Mouse (Mus musculus) WW6 (cell line): ENCODE results near the gene Acaa1b.

Experiments
- DNase-seq: peaks from one replicate; pipeline ENCODE4 v3.0.0-alpha.2; 2013; ENCODE audit warnings: low read depth, low spot score

The Acaa1b gene

DNA sequence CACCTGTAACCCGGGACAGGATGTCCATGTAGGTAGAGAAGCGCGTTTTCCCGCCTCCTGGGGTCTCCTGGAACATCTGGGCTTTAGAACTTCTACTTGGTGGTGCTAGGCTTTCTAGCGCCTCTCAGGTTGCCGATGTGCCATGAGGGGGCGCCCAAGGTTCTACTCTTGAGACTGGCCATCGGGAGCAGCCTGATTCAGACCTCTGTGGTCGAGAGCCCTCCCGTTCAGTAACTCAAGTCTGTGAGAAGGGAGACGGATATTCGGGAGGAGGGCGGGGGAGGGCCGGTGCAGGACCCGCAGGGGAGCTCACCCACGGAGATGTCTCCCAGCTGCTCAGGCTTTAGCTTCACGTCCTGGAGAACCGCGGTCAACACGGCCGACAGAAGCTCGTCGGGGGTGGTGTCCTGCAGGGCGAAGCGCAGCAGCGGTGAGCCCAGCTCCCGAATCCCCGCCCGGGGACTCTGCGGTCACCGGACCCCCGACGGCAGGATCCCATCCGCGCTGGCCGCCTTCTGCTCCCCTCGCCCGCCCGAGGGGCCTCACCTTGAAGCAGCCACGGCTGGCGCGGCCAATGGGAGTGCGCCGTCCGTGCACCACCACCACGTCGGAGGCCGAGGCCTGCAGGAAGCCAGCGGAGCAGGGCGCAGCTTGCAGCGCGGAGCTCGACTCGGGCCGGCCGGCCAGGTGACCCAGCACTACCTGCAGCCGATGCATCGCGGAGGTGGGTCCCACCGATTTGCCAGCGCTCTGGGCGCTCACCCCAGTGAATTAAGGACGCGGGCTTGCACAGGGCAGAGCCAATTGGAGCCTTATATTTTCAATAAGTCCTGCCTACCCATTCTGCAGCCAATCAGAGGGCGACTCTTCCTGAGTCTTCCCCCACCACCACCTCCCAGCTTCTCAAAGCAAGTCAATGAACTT lies at the start of gene Acaa1b:
Gene Acaa1b (minus strand): TSS at position 816 of the 924 bp plus-strand sequence.
- peak; percentile 67 for DNase-seq

DNA sequence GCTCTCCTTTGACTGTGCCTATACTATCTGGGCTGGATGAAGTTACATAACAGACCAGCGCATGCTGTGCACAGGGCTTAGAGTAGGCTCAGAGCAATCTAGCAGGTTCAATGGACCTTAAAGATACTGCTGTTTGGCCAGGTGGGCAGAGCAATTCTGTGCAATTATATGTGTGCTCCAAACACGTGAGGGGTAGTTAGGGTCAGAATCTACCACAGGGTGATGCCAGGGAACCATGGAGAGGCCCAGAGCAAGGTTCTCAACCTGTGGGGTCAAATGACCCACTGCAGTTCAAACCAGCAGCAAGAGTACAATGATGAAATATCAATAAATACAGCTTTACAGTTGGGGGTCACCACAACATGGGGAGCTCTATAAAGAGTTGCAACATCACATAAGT lies 49.8 kb upstream of the Acaa1b start:
- DNase-seq, result no peak

DNA sequence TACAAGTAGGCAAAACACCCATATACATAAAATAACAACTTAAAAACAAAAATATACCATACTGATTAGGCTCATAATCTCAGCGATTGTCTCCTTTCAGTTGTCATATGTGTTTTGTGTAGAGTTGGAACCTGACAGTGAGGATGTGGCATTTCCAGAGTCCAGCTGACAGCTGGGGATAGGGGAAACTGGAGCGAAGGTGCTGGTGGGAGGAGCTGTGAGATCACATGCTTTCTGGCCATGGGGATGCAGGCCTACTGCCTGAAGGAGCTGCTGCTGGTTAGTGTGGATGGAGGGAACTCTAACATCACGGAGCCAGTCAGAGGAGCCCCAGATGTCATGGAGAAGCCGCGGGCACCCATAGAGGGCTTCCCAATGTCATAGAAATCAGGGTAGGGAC lies 48.9 kb upstream of the Acaa1b start:
- DNase-seq, result no peak

DNA sequence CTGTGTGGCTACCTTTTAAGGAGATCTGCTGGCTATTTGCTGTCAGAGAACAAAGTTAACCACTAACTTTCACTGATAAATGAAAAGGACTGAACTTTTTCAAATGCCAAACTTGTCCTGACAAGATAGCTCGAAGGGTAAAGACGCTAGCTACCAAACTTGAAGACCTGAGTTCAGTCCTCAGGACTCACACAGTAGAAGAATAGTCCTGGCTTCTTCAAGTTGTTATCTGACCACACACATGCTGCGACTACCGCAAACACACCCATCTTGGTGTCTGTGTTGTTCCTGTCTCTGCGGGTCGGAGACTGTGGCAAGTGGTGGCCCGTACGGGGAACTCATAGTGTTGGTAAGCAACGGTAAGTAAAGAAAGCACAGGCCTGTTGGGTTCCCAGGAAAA lies 46.7 kb upstream of the Acaa1b start:
- DNase-seq, result no peak

DNA sequence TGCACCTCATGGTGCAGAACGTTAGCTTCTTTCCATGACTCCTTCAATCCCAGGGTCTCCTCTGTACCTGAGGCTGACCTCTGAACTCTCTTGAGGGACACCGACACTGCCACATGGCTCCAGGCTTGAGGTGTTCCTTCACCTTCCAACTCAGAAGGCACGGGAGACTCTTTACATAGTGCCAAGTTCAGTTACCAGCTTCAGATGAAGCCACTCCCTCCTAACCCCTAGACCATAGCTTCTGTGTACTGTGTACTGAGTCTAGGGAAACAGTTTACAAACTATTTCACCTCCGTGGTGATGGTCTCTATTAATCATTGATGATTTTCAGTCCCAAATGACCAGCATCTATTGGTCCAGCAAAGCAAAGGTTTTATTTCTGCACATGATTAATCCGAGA lies 44.8 kb upstream of the Acaa1b start:
- DNase-seq, result no peak

DNA sequence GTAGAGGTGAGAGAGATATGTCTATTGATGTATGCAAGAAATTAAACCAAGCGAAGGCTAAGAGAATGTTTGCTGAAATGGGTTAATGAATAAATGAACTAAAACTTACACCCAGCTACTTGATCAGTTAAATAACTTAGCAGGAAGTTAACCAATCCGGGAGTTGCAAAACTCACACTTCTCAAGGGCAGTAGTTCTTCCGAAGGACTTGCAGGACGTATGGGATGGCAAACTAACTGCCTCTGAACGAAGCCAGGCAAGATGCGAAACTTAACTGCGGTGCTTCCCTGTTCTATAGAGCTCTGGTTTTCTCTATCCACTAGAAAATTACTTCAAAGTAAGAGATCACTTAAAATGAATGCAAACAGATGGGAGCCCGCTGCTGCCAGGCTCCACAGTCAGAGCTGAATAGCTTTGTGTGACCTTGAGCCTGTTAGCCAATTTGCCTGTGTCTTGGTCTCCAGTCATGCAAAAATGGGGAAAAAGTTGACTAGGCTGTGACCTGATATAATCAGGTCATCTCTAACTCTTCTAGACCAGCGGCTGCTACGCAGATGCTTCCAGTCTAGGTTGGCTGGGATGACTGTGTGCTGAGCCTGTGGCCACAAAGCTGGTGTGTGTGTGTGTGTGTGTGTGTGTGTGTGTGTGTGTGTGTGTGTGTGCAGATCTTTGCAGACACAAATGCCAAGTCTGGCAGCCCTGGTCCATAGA lies 42.4 kb upstream of the Acaa1b start:
- DNase-seq, result no peak

DNA sequence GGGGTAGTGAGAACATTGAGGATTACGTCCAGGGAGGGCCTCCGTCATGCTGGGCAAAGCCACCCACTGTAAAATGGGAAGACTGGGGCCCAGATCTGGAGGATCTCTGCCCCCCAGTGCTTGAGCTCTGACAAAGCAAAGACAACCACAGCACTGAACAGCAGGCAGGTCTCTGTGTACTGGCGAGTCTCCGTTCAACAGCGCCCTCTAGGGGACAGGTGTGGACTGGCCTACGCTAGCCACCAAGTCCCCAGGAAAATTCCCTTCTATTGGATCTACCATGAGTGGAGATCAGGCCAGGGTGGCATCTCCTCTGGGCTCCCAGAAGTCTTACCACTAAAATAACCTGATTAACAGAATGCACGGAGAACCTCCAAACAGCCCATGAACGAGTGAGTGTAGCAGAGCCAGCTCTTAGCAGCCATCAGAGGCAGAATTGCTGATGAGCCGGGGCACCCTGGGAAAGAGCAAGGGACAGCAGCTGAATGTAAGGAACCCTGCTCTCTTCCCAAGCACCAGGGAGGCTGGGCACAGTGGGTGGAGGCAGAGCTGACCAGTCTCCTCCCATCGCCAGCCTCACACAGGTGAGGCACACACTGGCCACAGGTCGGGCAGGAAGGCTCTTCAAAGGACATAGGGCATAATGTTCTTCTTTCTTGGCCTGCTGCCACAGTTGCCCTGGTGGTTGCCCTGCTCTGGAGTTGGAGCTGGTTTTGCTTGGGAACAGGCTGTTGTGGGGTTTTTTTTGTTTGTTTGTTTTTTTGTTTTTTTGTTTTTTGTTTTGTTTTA lies 35.5 kb upstream of the Acaa1b start:
- peak; percentile 46 for DNase-seq

DNA sequence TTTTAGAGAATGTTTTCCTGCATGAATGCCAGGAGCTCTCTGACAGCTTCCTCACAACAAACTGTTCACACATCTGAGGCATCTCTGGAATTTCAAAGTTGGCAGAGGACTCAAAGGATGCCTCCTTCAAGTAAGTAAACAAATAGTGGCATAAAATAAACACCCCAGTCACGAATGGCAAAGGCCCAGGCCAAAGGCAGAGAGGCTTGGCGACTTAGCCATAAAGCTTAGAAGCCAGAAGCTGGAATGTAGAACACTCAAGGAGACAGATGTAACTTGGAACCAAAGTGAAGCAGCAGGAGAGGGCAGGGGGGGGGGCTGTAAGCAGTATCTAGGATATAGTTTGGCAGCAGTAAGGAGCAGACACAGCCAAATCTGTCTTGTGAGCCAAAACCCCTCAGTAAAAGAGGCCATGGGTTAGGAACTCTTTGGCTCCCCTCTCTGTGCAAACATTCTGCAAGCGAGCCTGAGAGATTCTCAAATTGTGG lies 24.4 kb upstream of the Acaa1b start:
- DNase-seq, result no peak

DNA sequence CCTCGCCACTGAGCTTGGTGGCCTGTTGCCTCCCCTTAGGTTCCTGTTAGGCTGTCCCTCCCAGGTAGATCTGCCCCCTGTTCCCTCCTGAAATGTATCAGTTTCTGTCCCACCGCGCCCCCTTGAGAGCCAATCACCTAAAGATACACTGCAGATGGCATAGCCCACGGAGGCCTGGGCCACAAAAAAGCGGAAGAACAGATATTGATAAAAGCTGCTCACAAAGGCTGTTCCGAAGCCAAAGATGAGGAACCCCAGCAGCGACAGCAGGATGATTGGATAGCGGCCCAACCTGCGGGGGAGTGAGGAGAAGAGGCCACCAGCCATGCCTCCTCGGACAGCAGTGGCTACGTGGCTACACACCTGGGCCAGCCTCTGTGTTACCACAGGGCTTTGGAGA lies 22.4 kb upstream of the Acaa1b start:
- no peak for DNase-seq

DNA sequence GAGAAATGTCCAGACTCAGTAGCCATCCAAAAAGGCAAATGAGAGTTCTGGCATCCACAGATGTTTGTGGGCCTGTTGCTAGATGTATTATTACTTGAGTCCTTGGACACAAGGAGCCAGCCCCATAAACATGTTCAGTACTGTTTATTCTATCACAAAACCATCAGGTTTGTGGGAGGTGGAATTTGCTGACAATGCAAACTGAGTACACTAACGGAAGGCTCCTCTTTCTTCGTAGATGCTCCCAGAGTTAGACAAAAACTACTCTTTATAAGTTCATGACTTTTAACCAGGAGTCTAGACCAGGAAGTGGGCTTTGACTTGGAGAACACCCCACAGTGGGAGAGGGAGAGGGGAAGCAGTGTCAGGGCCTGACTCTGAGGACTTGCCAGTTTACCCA lies 10.7 kb upstream of the Acaa1b start:
- no peak for DNase-seq

DNA sequence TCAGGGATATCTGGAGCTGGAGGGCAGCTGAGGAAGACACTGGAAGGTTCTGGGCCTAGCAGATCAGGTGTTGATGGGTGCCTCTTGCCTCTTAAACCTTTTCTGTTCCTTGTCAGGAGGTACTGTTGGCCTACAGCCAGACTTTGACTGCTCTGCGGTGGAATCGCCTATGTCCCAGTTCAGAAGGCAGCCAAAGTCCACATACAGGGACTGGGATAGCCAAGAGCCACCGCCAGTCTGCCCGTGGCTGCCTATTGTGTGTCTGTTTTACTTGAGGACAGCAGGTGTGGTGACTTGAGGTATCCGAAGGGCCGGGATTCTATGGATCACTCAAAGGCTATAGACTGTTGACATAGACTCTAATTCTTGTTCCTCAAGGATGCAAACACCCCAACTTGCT lies 8.7 kb upstream of the Acaa1b start:
- DNase-seq, result no peak

DNA sequence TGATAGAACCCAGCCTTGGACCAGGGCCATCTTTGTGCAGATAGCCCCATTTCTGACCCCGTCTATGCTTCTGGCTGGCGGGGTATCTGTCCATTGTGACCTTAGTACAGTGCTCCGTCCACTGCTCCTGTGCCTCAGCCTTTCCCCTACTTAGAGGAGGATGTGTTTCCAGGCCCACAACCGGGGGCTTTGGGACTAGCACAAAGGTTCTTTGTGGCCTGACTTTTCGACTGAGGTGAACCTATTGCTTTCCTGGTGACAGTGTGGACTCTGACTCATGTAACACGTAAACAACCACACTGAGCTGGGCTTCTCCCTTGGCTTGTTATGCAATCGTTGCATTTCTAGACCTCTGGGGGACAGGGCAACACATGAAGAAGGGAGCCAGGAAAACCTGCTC lies 7.8 kb upstream of the Acaa1b start:
- DNase-seq, result no peak

DNA sequence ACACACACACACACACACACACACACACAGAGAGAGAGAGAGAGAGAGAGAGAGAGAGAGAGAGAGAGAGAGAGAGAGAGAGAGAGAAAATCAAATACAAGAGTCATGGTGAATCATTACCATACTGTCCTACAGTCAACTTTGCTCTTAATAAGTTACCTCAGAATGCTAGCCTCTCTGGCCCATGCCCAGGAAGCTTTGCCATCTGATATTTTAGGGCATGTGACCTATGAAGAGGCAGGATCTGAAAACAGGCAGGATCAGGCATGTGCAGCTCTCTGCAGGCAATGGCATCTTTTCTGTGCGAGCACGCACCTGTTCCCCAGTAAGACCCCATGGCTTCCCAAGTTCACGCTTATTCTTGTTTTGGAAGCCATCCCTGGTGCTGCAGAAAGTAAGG lies 3.8 kb upstream of the Acaa1b start:
- DNase-seq, result no peak

DNA sequence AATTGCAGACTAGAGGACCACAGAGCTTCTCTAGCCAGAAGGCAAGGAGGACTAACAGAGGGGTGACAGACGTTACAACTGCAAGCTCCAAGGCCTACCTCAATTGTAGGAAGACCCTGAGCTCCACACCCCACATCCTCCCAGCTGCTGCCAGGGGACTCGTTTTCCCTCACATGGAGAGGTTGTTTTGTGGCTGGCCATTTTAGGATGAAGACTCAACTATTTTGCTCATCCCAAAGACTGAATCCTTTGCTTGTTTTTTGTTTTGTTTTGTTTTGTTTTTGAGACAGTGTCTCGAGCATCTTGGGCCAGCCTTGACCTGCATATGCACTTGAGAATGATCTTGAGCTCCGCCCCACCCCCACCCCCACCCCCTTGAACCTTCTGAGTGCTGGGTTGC lies 2.0 kb upstream of the Acaa1b start, which contains the start of gene Gm47289:
Gene Gm47289 (plus strand): TSS at position 301 of the 400 bp plus-strand sequence.
- no peak for DNase-seq

DNA sequence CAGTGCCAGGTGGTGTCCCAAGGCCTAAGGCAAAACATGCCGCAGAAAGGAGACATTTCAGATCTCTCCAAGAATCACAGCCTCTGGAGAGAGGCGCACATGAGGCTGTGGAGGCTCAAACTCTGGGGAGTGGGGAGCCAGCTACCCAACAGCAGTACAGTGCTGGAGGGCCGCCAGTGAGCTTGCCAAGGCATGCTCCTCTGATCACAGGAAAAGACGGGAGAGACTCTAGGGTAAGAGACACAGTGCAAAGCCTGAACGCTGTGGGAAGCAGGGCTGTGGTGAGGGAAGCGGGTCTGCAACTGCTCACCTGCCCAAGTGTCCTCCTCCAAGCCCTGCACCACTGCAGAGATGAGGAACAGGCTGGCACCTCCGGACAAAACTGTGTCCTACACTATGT lies 1.1 kb downstream of the Acaa1b start:
- no peak for DNase-seq

DNA sequence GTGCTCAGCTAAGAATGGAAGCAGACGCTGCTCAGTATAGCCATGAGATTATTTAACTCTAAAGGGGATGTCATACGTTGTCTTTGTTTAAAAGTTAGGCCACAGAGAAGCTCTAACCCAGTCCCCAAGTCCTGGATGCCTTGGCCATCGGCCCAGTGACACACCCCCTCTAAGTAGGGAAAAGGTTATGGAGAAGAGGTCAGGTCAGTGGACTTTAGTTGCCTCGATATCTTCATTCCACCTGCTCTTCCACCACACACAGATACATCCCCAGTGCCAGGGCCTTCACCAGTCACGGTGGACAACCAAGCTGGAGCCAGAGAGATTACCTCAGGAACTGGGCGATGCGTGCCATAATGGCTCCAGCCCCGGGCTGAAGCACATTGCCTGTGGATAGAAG lies 1.5 kb downstream of the Acaa1b start:
- DNase-seq, result no peak

DNA sequence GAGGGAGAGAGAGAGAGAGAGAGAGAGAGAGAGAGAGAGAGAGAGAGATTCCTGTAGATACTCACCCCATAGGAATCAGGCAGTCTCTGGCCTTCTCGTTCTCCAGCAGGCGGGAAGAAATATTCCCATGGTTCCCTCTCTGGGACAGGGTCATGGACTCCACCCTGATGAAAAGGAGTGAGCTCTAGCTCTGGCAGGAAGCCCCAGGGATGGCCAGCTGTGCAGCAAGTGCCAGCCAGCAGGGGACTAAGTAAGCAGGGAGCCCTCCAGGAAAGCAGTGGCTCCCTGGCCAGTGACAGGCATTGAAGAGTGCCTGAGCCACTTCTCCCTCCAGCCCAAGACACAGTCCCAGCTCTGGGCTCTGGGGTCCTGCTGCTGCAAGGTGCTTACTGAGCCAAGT lies 5.1 kb downstream of the Acaa1b start:
- no peak for DNase-seq

DNA sequence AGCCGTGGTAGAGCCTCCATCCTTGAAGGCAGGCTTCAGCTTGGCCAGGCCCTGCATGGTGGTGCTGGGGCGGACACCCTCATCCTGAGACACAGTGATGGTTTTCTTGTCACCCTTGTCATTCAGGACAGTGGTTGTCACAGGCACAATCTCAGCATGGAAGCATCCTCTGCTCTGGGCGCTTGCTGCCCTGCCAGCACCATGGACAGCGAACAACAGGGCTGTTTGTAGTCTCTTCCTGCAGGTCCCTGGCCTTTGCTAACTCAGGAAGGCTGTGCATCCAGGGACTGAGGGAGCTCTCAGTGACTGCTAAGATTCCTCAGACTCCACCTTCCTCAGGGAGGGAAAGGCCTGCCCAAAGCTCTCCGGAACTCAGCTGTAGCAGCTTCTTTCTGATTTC lies 7.3 kb downstream of the Acaa1b start:
- DNase-seq, result peak; percentile 34

DNA sequence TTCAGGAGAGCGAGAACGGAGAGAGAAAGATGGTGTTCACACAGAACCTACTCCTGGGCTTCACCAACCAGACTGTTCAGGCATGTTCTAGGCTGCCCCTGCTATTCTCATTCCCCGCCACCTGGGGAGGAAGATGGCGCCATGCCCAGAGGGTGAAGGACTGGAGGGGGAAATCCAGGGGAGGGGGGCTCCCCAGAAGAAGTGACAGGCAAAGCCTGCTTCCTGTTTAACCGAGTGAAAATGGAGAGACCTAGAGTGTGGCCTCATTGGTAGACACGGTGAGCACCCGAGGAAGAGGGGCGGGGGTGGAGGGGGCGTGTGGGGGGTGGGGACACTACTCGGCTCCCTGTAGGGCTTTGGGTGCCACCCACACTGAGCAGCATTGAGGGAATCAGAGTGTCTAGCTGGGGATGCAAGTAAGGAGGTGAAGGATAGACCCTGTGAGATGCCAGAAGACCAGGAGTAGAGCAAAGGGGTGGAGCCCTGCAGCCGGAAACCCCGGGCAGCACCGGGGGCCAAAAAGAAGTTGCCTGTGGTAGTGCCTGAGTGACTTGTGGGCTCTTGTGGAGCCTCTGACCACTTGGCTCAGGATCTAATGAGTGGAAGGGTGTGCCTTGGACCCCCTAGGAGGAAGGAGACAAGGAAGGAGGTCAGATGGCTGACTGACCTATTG lies 10.7 kb downstream of the Acaa1b start:
- no peak for DNase-seq

DNA sequence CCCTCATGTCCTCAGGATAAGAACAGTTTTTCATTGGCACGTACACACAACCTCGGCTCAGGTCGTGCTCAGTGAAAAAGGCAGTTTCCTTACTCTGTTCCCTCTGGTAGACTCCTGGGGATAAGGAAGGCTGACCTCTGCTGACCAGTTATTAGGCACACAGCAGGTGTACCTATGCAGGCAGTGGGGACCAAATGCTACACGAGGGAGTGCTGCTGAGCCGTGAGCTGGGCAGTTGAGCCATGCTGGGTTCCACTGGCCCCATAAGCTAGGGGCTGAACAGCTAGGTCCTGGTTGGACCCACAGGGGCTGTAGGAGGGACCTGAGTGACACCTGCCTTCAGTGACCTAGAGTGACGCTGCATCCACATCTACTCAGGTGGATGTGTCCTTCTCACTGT lies 11.3 kb downstream of the Acaa1b start:
- DNase-seq, result no peak

DNA sequence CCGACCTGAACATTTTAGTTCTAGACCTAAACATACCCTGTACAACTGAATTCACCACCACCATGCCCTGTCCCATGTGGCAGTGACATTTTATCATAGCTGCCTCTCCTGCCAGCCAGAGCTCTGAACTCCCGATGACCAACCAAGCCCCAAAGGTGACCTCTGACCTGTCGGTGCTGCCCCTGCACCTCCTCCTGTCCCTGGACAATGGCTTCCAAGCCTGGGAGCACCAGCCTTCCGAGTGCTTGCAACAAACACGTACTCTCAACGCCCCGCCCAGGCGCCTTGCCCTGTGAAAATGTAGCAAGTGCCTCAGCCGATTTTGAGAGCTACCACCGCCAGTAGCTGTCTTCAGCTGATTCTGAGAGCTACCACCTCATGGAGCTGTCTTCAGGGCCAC lies 11.8 kb downstream of the Acaa1b start:
- DNase-seq, result no peak
